Mouse (Mus musculus) adrenal gland (tissue): ENCODE results near the gene Tatdn3.

ENCODE experiments used
- intact Hi-C: fragments of 180-260 bp; cut with DNase I; formaldehyde crosslinking; loops from one replicate; pipeline ENCODE4 v1.15.1; 2025
- long read RNA-seq, 2 experiments: library from polyadenylated mRNA; unstranded; transcript quantifications; one replicate each; pipeline ENCODE4 v2.0.0; 2020; ENCODE audit warnings: borderline replicate concordance in 1 of 2; ENCODE audit not compliant: insufficient replicate concordance in 1 of 2

The Tatdn3 gene
- long read RNA-seq, experiment 1, partial matches to known transcripts: 0 of 2 reads
- long read RNA-seq, experiment 1, other reads (novel, unspliced or antisense): 0 of 2 reads
- long read RNA-seq, experiment 2, partial matches to known transcripts: 0 of 3 reads
- long read RNA-seq, experiment 2, other reads (novel, unspliced or antisense): 2 of 3 reads

- intact Hi-C loops: no loop called here
Measured at GRCm38 (mm10) chr1:191062781-191063485, at the start of gene Tatdn3, which contains the start of gene Nsl1. Tatdn3 (minus strand) TSS chr1:191062932. Nsl1 (plus strand) TSS chr1:191063012.

- intact Hi-C loops: no loop called here
Measured at GRCm38 (mm10) chr1:191111146-191111545, 48.4 kb upstream of the Tatdn3 start.

- intact Hi-C loops: no loop called here
Measured at GRCm38 (mm10) chr1:191109907-191110306, 47.2 kb upstream of the Tatdn3 start.

- intact Hi-C loops: no loop called here
Measured at GRCm38 (mm10) chr1:191107306-191107705, 44.6 kb upstream of the Tatdn3 start.

GRCm38 (mm10) chr1:191105246-191105645 lies 42.5 kb upstream of the Tatdn3 start:
- intact Hi-C loops: no loop called here

GRCm38 (mm10) chr1:191102730-191103370 lies 40.1 kb upstream of the Tatdn3 start:
- intact Hi-C loops: no loop called here

- intact Hi-C loops: no loop called here
Measured at GRCm38 (mm10) chr1:191099772-191100291, 37.1 kb upstream of the Tatdn3 start.

GRCm38 (mm10) chr1:191099114-191099513 lies 36.4 kb upstream of the Tatdn3 start:
- intact Hi-C loops: no loop called here

- intact Hi-C loops: no loop called here
Measured at GRCm38 (mm10) chr1:191097802-191098747, 35.3 kb upstream of the Tatdn3 start, which contains the start of gene Batf3. Batf3 (plus strand) TSS chr1:191097847.

GRCm38 (mm10) chr1:191096871-191097681 lies 34.3 kb upstream of the Tatdn3 start:
- intact Hi-C loops: no loop called here

GRCm38 (mm10) chr1:191095019-191095418 lies 32.3 kb upstream of the Tatdn3 start:
- intact Hi-C loops: no loop called here

GRCm38 (mm10) chr1:191093578-191093977 lies 30.8 kb upstream of the Tatdn3 start:
- intact Hi-C loops: no loop called here

- intact Hi-C loops: no loop called here
Measured at GRCm38 (mm10) chr1:191092050-191092449, 29.3 kb upstream of the Tatdn3 start.

GRCm38 (mm10) chr1:191089355-191089754 lies 26.6 kb upstream of the Tatdn3 start:
- intact Hi-C loops: loop anchor here (10.0 kb wide), 1 partner anchor 185 kb away; no protein-coding TSS in a partner anchor

- intact Hi-C loops: loop anchor here (10.0 kb wide), 1 partner anchor 187 kb away; no protein-coding TSS in a partner anchor
Measured at GRCm38 (mm10) chr1:191087955-191088354, 25.2 kb upstream of the Tatdn3 start.

GRCm38 (mm10) chr1:191086960-191087359 lies 24.2 kb upstream of the Tatdn3 start:
- intact Hi-C loops: loop anchor here (10.0 kb wide), 1 partner anchor 188 kb away; no protein-coding TSS in a partner anchor

GRCm38 (mm10) chr1:191086304-191086878 lies 23.7 kb upstream of the Tatdn3 start:
- intact Hi-C loops: loop anchor here (10.0 kb wide), 1 partner anchor 188 kb away; no protein-coding TSS in a partner anchor

GRCm38 (mm10) chr1:191085597-191085996 lies 22.9 kb upstream of the Tatdn3 start:
- intact Hi-C loops: loop anchor here (10.0 kb wide), 1 partner anchor 189 kb away; no protein-coding TSS in a partner anchor

GRCm38 (mm10) chr1:191084951-191085559 lies 22.3 kb upstream of the Tatdn3 start:
- intact Hi-C loops: loop anchor here (10.0 kb wide), 1 partner anchor 190 kb away; no protein-coding TSS in a partner anchor
